Mouse (Mus musculus): ENCODE data around the gene Ccdc85a. TPM values are rescaled to one million over a fixed set of nuclear protein-coding genes. Genes with fewer than 3 reads are reported as not detected.

Gene Ccdc85a
- polyA plus RNA-seq, 1 experiment from 2014 or later: 1.5 TPM

- no peak for DNase-seq (ENCODE audit: low spot score)
- H3K4me1 ChIP-seq (ENCODE audit: control insufficient read depth, insufficient read depth, low read length): no peaks in the 10 kb centered on the region
- no peak overlapping the region for H3K4me3 ChIP-seq (ENCODE audit: low read depth, low read length)
- H3K9ac ChIP-seq (ENCODE audit: low read length): no peak overlapping the region
- no peaks in the 10 kb centered on the region for H3K27me3 ChIP-seq (ENCODE audit: control insufficient read depth, insufficient read depth, low read length)
- no peak overlapping the region for H3K4me2 ChIP-seq (ENCODE audit: low read depth, severe bottlenecking)
- no peaks in the 10 kb centered on the region for H3K9me3 ChIP-seq (ENCODE audit: control insufficient read depth, low read length)
- no peak for ATAC-seq (ENCODE audit: insufficient number of reproducible peaks, low FRiP score, low TSS enrichment, low read depth)
- H3K36me3 ChIP-seq (ENCODE audit: control insufficient read depth, insufficient read depth, low read length): no peaks in the 10 kb centered on the region
- no peak overlapping the region for H3K27ac ChIP-seq (replicated peaks; ENCODE audit: low read depth, low read length)
Measured at GRCm38 (mm10) chr11:28556420-28556819, 27.7 kb downstream of the Ccdc85a start.

- no peaks in the 10 kb centered on the region for H3K27me3 ChIP-seq (ENCODE audit: control insufficient read depth, insufficient read depth, low read length)
- no peaks in the 10 kb centered on the region for H3K4me1 ChIP-seq (ENCODE audit: control insufficient read depth, insufficient read depth, low read length)
- H3K4me3 ChIP-seq (ENCODE audit: low read depth, low read length): no peak overlapping the region
- H3K9ac ChIP-seq (ENCODE audit: low read length): no peak overlapping the region
- 91% methylated on average over 2 of the region's 2 CpGs for WGBS
- H3K27ac ChIP-seq (replicated peaks; ENCODE audit: low read depth, low read length): no peak overlapping the region
- H3K9me3 ChIP-seq (ENCODE audit: control insufficient read depth, low read length): no peaks in the 10 kb centered on the region
- ATAC-seq (ENCODE audit: insufficient number of reproducible peaks, low FRiP score, low TSS enrichment, low read depth): no peak
- no peak overlapping the region for H3K4me2 ChIP-seq (ENCODE audit: low read depth, severe bottlenecking)
- no peak for DNase-seq (ENCODE audit: low spot score)
- no peaks in the 10 kb centered on the region for H3K36me3 ChIP-seq (ENCODE audit: control insufficient read depth, insufficient read depth, low read length)
Measured at GRCm38 (mm10) chr11:28543429-28543828, 40.7 kb downstream of the Ccdc85a start.

GRCm38 (mm10) chr11:28541307-28541706 lies 42.8 kb downstream of the Ccdc85a start:
- Histone ChIP-seq H3K4me1 (ENCODE audit: control insufficient read depth, insufficient read depth, low read length) (no peaks in the 10 kb centered on the region), H3K9me3 (ENCODE audit: control insufficient read depth, low read length) (no peaks in the 10 kb centered on the region), H3K4me3 (ENCODE audit: low read depth, low read length) (no peak overlapping the region), H3K27me3 (ENCODE audit: control insufficient read depth, insufficient read depth, low read length) (no peaks in the 10 kb centered on the region), H3K36me3 (ENCODE audit: control insufficient read depth, insufficient read depth, low read length) (no peaks in the 10 kb centered on the region), H3K9ac (ENCODE audit: low read length) (no peak overlapping the region), H3K27ac (replicated peaks; ENCODE audit: low read depth, low read length) (no peak overlapping the region), H3K4me2 (ENCODE audit: low read depth, severe bottlenecking) (no peak overlapping the region)
- DNase-seq (ENCODE audit: low spot score) (no peak), ATAC-seq (ENCODE audit: insufficient number of reproducible peaks, low FRiP score, low TSS enrichment, low read depth) (no peak)
- 92% methylated on average over 1 of the region's 1 CpGs for WGBS

GRCm38 (mm10) chr11:28533286-28533685 lies 50.8 kb downstream of the Ccdc85a start:
- H3K4me2 ChIP-seq (ENCODE audit: low read depth, severe bottlenecking): no peak overlapping the region
- no peaks in the 10 kb centered on the region; the same call in 1 of the 2 replicates for H3K9me3 ChIP-seq (ENCODE audit: control insufficient read depth, low read length)
- no peak overlapping the region for H3K4me3 ChIP-seq (ENCODE audit: low read depth, low read length)
- DNase-seq (ENCODE audit: low spot score) (no peak), ATAC-seq (ENCODE audit: insufficient number of reproducible peaks, low FRiP score, low TSS enrichment, low read depth) (no peak)
- no peaks in the 10 kb centered on the region for H3K27me3 ChIP-seq (ENCODE audit: control insufficient read depth, insufficient read depth, low read length)
- WGBS: 84% methylated on average over 2 of the region's 2 CpGs
- H3K36me3 ChIP-seq (ENCODE audit: control insufficient read depth, insufficient read depth, low read length): no peaks in the 10 kb centered on the region
- H3K4me1 ChIP-seq (ENCODE audit: control insufficient read depth, insufficient read depth, low read length): no peaks in the 10 kb centered on the region
- no peak overlapping the region for H3K9ac ChIP-seq (ENCODE audit: low read length)
- no peak overlapping the region for H3K27ac ChIP-seq (replicated peaks; ENCODE audit: low read depth, low read length)

GRCm38 (mm10) chr11:28501190-28501589 lies 82.9 kb downstream of the Ccdc85a start:
- Histone ChIP-seq H3K9me3 (ENCODE audit: control insufficient read depth, low read length) (no peaks in the 10 kb centered on the region), H3K9ac (ENCODE audit: low read length) (no peak overlapping the region), H3K4me1 (ENCODE audit: control insufficient read depth, insufficient read depth, low read length) (no peaks in the 10 kb centered on the region), H3K27me3 (ENCODE audit: control insufficient read depth, insufficient read depth, low read length) (no peaks in the 10 kb centered on the region), H3K4me2 (ENCODE audit: low read depth, severe bottlenecking) (no peak overlapping the region), H3K36me3 (ENCODE audit: control insufficient read depth, insufficient read depth, low read length) (no peaks in the 10 kb centered on the region), H3K27ac (replicated peaks; ENCODE audit: low read depth, low read length) (no peak overlapping the region), H3K4me3 (ENCODE audit: low read depth, low read length) (no peak overlapping the region)
- ATAC-seq (ENCODE audit: insufficient number of reproducible peaks, low FRiP score, low TSS enrichment, low read depth): no peak
- no peak for DNase-seq (ENCODE audit: low spot score)

- H3K27me3 ChIP-seq (ENCODE audit: control insufficient read depth, insufficient read depth, low read length): no peaks in the 10 kb centered on the region
- no peak for DNase-seq (ENCODE audit: low spot score)
- H3K36me3 ChIP-seq (ENCODE audit: control insufficient read depth, insufficient read depth, low read length): no peaks in the 10 kb centered on the region
- no peak overlapping the region for H3K9ac ChIP-seq (ENCODE audit: low read length)
- H3K4me1 ChIP-seq (ENCODE audit: control insufficient read depth, insufficient read depth, low read length): no peaks in the 10 kb centered on the region
- no peak overlapping the region for H3K4me3 ChIP-seq (ENCODE audit: low read depth, low read length)
- no peak for ATAC-seq (ENCODE audit: insufficient number of reproducible peaks, low FRiP score, low TSS enrichment, low read depth)
- H3K27ac ChIP-seq (replicated peaks; ENCODE audit: low read depth, low read length): no peak overlapping the region
- H3K4me2 ChIP-seq (ENCODE audit: low read depth, severe bottlenecking): no peak overlapping the region
- no peaks in the 10 kb centered on the region for H3K9me3 ChIP-seq (ENCODE audit: control insufficient read depth, low read length)
Measured at GRCm38 (mm10) chr11:28497034-28497433, 87.1 kb downstream of the Ccdc85a start.

- Histone ChIP-seq H3K36me3 (ENCODE audit: control insufficient read depth, insufficient read depth, low read length) (no peaks in the 10 kb centered on the region), H3K27me3 (ENCODE audit: control insufficient read depth, insufficient read depth, low read length) (no peaks in the 10 kb centered on the region), H3K9ac (ENCODE audit: low read length) (no peak overlapping the region), H3K4me1 (ENCODE audit: control insufficient read depth, insufficient read depth, low read length) (no peaks in the 10 kb centered on the region), H3K4me2 (ENCODE audit: low read depth, severe bottlenecking) (no peak overlapping the region), H3K27ac (replicated peaks; ENCODE audit: low read depth, low read length) (no peak overlapping the region), H3K4me3 (ENCODE audit: low read depth, low read length) (no peak overlapping the region), H3K9me3 (ENCODE audit: control insufficient read depth, low read length) (no peaks in the 10 kb centered on the region)
- ATAC-seq (ENCODE audit: insufficient number of reproducible peaks, low FRiP score, low TSS enrichment, low read depth) (no peak), DNase-seq (ENCODE audit: low spot score) (no peak)
Measured at GRCm38 (mm10) chr11:28493362-28493761, 90.8 kb downstream of the Ccdc85a start.

GRCm38 (mm10) chr11:28491330-28491729 lies 92.8 kb downstream of the Ccdc85a start:
- DNase-seq (ENCODE audit: low spot score): no peak
- no peaks in the 10 kb centered on the region for H3K4me1 ChIP-seq (ENCODE audit: control insufficient read depth, insufficient read depth, low read length)
- no peak overlapping the region for H3K27ac ChIP-seq (replicated peaks; ENCODE audit: low read depth, low read length)
- WGBS: 71% methylated on average over 1 of the region's 1 CpGs
- no peak overlapping the region for H3K4me3 ChIP-seq (ENCODE audit: low read depth, low read length)
- H3K9ac ChIP-seq (ENCODE audit: low read length): no peak overlapping the region
- H3K9me3 ChIP-seq (ENCODE audit: control insufficient read depth, low read length): no peaks in the 10 kb centered on the region
- no peak overlapping the region for H3K4me2 ChIP-seq (ENCODE audit: low read depth, severe bottlenecking)
- H3K27me3 ChIP-seq (ENCODE audit: control insufficient read depth, insufficient read depth, low read length): no peaks in the 10 kb centered on the region
- H3K36me3 ChIP-seq (ENCODE audit: control insufficient read depth, insufficient read depth, low read length): no peaks in the 10 kb centered on the region
- no peak for ATAC-seq (ENCODE audit: insufficient number of reproducible peaks, low FRiP score, low TSS enrichment, low read depth)

GRCm38 (mm10) chr11:28484083-28484729 lies 99.9 kb downstream of the Ccdc85a start:
- ATAC-seq (ENCODE audit: insufficient number of reproducible peaks, low FRiP score, low TSS enrichment, low read depth): no peak
- no peak overlapping the region for H3K4me3 ChIP-seq (ENCODE audit: low read depth, low read length)
- 36% methylated on average over 4 of the region's 4 CpGs for WGBS

More at GRCm38 (mm10) chr11:28484083-28484729, 99.9 kb downstream of the Ccdc85a start:
- H3K4me2 ChIP-seq (ENCODE audit: low read depth, severe bottlenecking): no peak overlapping the region
- H3K9me3 ChIP-seq (ENCODE audit: control insufficient read depth, low read length): no peaks in the 10 kb centered on the region
- H3K27me3 ChIP-seq (ENCODE audit: control insufficient read depth, insufficient read depth, low read length): no peaks in the 10 kb centered on the region
- no peaks in the 10 kb centered on the region for H3K4me1 ChIP-seq (ENCODE audit: control insufficient read depth, insufficient read depth, low read length)
- no peak for DNase-seq (ENCODE audit: low spot score)
- no peak overlapping the region for H3K9ac ChIP-seq (ENCODE audit: low read length)
- no peak overlapping the region for H3K27ac ChIP-seq (replicated peaks; ENCODE audit: low read depth, low read length)
- no peaks in the 10 kb centered on the region for H3K36me3 ChIP-seq (ENCODE audit: control insufficient read depth, insufficient read depth, low read length)
